Mouse (Mus musculus) cerebellum, postnatal 36 days (tissue): ENCODE measurements around the gene Sec24a.
"Not testable (repeated sequence)": the region's sequence is repeated elsewhere in the genome, so short reads cannot be mapped to it uniquely, and the experiment has no call there.

Experiments
- DNase-seq, 2 experiments: peaks; one replicate each; pipeline ENCODE4 v3.0.0; 2021 to 2022; ENCODE audit warnings: mixed read lengths in 2 of 2

The Sec24a gene

DNA sequence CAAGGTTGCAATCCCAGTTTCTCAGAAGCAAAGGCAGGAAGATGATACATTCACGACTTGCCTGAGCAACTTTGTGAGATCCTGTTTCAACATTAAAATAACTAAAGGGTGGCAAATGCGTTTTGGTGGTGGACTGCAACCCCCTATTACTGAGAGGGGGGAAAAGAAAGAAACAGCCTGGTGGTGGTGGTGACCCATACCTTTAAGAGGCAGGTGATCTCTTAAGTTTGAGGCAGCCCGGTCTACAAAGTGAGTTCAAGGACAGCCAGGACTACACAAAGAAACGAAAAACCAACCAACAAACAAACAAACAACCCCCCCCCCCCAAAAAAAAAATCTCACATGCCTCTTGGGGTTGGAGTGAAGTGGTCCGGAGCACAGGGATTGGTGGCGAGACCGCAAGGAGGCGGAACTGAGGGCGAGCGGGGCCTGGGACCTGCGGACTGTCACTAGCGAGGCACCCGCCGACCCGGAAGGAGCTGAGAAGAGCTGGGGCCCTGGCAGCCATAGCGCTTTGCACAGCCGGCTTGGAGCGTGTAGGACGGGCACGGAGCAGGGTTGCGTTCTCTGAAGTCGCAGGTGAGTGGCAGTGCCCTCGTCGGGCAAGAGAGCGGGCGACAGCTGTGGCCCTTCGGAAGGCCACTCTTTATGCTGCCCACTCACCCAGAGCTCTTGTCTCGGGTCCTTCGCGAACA is at the start of gene Sec24a, which contains the start of gene Sar1b:
TSS of gene Sec24a (minus strand) at position 422 of the 695 bp plus-strand sequence.
TSS of gene Sar1b (plus strand) at position 475 of the 695 bp plus-strand sequence.
- peak; percentile 83 to 87 for DNase-seq

DNA sequence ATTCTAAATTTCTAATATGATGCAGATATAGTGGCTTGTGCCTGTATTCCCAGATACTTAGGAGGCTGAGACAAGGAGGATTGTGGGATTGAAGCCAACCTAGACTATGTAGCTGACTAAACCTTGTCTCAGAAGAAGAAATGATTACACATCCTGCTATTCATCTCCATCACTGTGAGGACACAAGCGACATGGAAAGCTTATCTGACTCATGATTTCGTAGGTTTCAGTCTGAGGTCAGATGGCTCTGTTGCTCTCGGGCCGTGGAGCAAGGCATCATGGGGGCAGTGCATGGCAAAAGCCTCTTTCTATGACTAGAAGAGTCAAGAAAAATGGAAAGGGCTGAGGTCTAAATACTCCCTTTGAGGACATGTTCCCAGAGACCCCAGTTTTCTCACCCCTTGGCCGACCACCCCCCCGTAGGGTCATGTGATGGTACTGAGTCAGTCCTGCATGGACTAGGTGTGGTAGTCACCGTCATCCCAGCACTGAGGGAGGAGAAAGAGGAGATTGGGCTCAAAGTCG is 48.6 kb upstream of the Sec24a start:
- DNase-seq = no peak

- no peak for DNase-seq
Measured at GRCm38 (mm10) chr11:51811230-51811629, 47.8 kb upstream of the Sec24a start.

DNA sequence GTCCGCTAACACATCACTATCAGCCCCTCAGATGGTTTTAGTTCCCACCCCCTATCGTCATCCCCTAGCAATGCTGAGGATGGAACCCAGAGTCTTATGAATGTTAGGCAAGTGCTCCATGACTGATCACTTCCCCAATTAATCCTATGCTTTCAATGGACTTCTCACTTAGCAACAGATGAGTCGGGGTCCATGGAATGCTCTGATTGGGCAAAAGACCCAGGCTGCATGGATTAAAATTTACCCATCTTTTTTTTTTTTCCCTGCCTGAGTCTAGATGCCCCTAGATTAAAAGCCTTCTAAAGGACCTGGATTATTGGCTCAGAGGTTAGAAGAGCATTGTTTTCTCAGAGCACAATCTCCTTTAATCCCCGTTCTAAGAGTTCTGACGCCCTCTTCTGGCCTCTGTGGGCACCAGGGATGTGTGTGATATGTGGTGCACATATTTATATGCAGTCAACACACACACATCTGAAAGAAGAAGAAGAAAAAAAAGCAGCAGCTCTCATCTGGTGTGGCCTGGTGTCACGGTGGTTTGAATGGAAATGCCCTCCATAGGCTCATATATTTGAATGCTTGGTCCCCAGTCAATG is 46.3 kb upstream of the Sec24a start:
- DNase-seq = no peak

DNA sequence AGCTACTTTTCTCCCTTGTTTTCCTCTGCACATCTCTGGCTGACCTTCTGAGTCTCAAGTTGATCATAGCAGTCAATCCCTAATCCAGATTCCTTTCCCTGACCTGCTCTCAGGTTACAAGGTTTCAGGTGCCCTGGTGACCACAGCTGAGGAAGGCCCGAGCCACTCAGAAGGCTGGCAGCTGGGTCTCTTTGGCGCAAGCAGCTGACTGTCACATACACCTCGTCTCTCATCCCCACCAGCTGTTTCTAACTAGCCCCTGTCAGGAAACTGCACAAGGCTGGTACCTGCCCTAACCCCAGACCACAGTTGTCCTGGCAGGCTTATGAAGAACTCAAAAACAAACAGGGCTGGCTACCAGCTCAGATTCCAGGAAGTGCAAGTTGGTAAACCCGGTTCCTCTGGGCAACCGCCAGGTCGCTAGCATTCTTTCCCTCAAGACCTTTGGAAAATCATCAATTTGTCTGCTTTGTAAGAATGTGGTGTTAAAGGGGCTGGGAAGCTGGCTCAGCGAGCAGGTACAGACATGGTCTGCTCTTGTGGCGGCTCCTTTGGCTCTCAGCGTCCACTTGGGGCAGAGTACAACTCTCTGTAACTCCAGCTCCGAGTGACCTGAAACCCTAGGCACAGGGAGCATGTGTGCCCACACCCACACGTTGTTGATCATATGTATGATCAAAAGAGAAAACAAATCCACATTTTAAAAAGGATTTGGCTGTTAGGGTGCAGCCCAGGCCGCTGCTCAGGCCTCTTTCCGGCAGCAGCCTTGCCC is 43.9 kb upstream of the Sec24a start:
- DNase-seq = no peak

- peak; percentile 59 to 72 for DNase-seq
Measured at GRCm38 (mm10) chr11:51805221-51805981, 42.0 kb upstream of the Sec24a start.

GRCm38 (mm10) chr11:51800634-51801325 is 37.3 kb upstream of the Sec24a start:
- DNase-seq = no peak

DNA sequence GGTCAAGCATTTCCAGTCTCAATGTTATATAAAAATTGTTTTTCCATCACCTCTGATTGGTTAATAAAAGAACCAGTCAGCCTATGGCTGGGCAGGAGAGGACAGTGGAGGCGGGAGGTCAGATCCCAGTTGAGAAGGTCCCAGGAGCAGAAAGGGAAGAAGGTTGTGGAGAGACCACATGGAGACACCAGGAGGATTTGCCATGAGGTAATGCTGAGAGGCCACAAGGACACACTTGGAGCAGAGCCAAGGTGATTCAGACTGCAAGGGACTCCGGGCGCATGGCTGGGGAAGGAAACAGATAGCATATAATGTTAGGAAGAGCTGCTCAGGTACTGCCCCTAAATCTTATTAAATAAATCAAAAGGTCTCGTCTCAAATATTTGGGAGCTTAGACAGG is 32.8 kb upstream of the Sec24a start:
- peak; percentile 35 to 36 for DNase-seq

DNA sequence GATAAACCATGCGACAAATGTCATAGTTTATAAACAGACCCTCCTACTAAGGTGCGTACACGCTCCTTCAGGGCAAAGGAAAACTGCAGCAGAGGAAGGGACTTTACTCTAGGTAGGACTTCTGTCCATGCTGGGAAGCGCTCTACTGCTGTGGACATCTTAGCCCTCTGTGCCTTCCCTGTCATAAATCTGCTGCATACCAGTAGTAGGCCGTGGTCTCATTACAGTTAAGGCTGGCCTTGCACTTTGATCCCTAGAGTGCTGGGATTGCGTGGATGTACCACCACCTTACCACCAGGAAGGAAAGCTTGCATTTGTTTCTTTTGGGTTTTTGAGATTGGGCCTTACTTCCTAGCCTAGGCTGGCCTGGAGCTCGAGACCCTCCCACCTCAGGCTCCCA is 27.2 kb upstream of the Sec24a start:
- DNase-seq = no peak

DNA sequence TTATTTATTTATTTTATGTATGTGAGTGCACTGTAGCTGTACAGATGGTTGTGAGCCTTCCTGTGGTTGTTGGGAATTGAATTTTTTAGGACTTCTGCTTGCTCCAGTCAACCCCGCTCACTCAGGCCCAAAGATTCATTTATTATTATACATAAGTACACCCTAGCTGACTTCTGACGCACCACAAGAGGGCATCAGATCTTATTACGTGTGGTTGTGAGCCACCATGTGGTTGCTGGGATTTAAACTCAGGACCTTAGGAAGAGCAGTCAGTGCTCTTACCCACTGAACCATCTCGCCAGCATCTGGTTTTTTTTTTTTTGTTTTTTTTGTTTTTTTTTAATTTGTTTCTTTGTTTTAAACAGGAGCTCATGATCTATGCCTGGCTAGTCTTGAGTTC is 26.3 kb upstream of the Sec24a start:
- DNase-seq = not testable (repeated sequence)

- peak; percentile 11 to 18 for DNase-seq
Measured at GRCm38 (mm10) chr11:51785926-51786325, 22.5 kb upstream of the Sec24a start.

- no peak for DNase-seq
Measured at GRCm38 (mm10) chr11:51782721-51783120, 19.3 kb upstream of the Sec24a start.

DNA sequence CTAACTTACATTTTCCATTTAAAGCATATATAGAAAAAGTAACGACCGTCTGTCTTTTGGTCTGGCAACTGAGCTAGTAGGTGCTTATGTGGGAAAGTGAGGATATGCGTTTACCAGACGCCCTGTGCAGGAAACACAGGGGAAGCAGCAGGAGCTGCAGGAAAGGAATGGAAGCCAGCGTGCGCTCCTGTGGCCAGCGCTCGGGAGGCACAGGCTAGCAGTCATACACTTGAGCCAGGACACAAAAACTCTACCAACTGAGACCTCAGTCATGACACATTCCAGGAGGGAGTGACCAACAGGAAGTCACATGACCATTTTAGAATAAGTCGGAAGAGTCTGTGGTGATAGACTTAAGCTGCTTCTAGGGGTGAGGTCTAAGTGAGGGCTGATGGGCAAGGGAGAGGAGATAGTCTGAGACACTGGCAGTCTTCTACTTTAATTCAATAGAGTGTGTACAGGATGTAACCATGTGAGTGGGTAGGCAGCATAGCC is 17.4 kb upstream of the Sec24a start:
- no peak for DNase-seq

DNA sequence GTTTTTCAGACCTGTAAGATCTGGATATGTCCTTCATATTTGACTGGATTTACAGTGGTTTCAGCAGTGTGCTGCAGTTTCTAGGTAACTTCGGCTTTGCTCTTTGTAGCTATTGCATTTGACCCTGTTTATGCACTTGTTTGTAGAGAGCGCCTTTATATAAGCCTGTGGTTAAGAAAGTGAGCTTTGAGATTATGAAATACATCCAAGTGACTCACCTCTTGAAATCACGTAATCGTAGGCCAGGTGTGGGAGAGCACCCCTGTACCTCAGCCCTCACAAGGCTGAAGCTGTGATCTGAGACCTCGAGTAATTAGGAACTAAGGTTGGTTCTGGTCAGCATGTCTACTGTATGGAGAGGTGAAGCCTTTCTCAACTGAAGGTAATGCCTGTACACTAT is 14.0 kb upstream of the Sec24a start:
- no peak for DNase-seq

DNA sequence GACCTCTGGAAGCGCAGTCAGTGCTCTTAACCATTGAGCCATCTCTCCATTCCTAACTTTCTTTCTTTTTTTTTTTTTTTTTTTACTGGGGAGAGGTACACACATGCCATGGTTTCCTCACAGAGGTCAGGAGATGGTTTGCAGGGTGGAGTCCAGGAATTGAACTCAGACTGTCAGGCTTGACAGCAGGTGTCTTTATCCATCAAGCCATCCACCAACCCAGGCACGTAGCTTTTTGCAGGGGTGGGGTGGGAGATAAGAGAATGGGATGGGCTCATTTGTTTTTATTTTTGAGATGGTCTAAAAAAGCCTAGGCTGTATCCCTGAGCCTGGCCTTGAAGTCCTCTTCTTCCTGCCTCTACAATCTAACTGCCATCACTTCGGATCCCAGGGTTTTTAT is 12.1 kb upstream of the Sec24a start:
- DNase-seq = no peak

DNA sequence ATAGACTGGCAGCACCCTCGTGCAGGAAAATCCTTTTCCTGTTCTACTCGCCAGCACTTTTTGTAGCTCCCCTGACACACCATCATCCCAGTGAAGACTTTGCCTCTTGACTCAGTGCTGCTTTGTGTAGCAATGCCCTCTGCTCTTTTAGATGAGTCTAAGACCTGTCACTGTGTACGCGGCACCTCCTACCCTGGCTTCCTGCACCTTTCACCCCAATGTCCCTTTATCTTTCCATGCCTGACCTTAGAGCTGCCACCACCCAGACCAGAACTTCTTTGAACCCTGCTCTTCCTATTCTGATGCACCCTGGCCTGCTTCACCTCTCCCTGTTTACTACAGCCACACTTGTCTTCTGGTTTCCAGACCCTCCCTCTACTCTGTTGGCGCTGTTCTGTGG is 4.9 kb upstream of the Sec24a start:
- no peak for DNase-seq

DNA sequence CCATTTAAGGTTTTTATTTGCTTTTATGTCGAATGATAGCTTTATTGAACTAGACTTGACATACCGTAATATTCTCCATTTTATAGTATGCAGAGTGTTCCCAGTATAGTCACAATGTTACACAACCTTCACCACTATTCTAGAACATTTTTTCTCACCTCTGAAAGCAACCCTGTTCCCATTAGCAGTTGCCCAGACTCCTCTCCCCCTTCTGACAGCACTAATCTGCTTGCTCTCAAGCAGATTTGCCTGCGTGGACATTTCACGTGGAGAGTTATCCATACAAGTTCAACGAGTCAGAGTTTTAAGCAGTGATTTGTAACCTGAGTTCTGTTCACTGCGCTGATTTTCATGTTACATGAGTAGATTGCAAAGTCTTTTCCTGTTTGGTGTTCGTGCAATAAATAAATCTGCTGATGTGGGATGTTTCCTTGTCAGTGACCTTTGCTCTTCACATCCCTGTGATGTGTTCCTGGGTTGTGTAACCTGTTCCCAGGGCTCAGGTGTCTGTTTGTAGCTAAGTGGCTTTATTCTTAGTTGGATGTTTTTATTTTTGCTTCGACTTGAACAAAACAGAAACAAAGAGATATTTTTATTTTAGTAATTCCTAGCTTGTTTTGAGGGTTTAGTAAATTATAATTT is 4.3 kb upstream of the Sec24a start:
- DNase-seq = no peak

DNA sequence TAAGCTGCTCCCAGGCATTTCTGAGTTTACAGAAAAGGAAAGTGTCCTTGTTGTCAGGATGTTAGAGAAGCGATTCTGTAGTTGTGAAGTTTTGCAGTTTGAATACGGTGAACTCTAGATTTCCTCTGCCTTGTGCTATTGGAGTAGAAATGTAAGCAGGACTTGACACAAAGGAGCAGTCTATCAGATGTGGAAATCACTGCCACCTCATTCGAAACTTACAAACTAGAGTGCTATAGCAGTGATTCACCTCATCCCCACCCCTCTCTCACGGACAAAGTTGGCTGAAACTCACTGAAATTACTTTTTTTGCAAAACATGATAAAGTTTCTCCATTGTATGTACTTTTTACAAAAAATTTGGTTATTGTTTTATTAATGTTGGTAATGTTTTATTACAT is 1.4 kb upstream of the Sec24a start:
- no peak for DNase-seq

DNA sequence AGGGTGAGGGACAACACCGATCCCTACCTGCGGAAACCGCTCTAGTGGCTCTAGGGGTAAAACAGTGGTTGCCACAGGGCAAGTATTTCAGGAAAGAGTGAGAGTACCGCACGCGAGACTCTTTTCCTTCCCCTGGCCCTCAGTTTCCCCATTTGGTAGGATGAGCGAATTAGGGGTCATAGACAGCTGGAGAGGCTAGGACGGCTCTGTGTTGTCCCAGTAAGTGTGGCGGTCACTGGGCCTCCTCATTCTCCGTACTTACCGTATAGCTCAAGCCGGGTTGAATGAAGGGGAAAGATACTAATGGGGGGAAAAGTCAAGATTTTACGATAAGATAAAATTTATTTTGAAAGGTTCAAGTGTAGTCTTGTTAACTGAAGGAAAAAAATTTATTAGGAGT is 521 bp upstream of the Sec24a start:
- no peak for DNase-seq

DNA sequence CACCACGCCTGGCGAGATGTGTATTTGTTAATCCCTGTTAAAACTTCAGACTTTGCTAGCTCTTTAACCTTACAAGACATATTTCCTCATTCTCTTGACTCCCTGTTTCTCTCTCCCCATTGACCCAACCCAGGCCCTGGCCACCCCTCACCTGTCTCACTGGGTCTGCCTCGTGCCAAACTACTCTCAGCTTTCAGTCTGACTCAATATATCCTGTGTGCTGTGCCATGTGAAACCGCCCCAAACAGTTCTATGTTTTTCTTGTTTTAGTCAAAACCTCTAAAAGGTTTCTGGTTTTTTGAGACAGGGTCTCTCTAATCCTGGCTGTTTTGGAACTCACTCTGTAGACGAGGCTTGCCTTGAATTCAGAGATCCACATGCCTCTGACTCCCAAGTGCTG is 2.2 kb downstream of the Sec24a start:
- no peak for DNase-seq

DNA sequence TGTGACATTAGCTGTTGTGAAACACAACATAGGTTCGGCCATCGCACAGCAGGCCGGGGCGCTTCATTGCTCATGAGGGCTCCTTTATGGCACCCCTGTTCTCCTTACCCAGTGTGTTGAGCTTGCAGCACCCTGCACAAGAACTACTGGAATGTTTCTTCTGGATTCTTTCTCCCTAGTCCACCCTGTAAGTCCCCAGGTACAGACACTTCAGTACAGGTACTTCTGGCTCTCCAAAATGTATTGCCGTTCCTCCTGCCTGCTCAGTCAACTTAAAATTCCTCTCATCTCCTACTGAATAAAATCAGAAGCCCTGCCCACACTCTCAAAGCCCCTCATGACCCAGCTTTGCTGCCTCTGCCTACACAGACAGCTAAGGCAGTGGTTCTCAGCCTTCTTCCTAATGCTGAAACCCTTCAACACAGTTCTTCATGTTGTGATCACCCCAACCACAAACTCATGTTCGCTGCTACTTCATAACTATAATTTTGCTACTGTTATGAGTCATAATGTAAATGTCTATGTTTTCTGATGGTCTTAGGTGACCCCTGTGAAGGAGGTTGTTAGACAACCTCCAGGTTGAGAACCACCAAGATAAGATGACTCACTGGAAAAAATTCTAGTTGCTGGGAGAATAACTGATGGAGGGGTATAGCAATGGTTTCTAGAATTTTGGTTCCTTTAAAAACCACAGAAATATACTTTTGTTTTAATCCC is 3.3 kb downstream of the Sec24a start:
- no peak for DNase-seq
